Mouse (Mus musculus): ENCODE measurements around the gene Arel1.

Arel1 gene

GRCm38 (mm10) chr12:84970428-84971096 is at the start of gene Arel1, which contains the start of gene Fcf1:
Gene Arel1 (minus strand): TSS chr12:84970900.
Gene Fcf1 (plus strand): TSS chr12:84970897.
- DNase-seq (ENCODE audit: extremely low read depth, insufficient read length, low spot score), result peak; percentile 74

- DNase-seq (ENCODE audit: extremely low read depth, insufficient read length, low spot score), result no peak
These were observed 41.5 kb upstream of the Arel1 start for GRCm38 (mm10) chr12:85012185-85012584.

DNA sequence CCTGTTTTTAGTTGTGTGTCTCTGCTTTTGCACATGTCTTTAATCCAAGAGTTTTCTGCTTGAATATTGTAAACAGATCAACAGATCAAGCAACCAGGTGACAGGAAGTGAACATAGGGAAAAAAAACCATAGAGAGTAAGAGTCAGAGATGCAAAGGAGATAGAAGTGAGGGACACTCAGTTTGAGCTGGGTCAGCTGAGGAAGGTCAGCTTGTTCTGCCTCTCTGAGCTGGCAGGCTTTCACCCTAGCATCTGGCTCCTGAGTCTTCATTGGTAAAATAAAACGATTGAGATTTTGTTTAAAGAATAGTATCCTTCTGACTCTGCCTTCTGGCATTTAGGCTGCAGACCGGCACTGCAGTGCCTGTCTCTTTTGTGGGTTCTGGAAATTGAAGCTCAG is 39.8 kb upstream of the Arel1 start:
- DNase-seq (ENCODE audit: extremely low read depth, insufficient read length, low spot score), result no peak

DNA sequence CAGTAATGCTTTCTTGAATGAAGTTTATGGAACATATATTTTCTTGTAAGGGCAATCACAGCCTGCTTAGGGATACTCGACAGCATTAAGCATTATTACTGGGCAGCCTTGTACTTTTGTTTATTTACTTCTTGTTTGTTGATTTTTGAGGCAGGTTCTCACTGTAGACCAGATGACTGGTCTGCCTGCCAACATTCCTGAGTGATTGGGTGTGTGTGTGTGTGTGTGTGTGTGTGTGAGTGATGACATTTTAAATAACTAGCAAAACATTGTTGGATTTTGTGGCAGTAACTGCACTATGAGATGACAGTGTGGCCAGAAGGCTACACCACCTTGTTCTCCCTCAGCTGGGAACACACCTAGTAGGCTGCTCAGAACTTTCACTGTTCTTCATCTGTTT is 39.1 kb upstream of the Arel1 start:
- peak; percentile 24 for DNase-seq (ENCODE audit: extremely low read depth, insufficient read length, low spot score)

DNA sequence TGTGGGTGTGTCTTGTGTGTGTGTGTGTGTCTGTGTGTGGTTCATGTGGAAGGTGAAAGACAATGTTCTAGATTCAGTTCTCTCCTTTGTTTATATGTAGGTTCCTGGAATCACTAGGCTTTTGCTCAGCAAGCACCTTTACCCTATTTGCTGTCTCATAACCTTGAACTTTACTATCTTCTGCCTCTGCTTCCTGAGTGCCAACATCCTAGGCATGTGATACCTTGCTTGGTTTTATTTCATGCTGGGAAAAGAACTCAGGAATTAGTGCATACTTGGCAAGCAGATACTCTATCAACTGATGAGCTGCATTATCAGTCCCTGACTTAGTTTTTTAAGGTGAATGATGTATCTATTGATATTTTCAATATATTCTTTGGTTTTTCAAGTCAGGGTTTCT is 36.3 kb upstream of the Arel1 start:
- no peak for DNase-seq (ENCODE audit: extremely low read depth, insufficient read length, low spot score)

GRCm38 (mm10) chr12:85006206-85006605 is 35.5 kb upstream of the Arel1 start:
- DNase-seq (ENCODE audit: extremely low read depth, insufficient read length, low spot score), result no peak

DNA sequence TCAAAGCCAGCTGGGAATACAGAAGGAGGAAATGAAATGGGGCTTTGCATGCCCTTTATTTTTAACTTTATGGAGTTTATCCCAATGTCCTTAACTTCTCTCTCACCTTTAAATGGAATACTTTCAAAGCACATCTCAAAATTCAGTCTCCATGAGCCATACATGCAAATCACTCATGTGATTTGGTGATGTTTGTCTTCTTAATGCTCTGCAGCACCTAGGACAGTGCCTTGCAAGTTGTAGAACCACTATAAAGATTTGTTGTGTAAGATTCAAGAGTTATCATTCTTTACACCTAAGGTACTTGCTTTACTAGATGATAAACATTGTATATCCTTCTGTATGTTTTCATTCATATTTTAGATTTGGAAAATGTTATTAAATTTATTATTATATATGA is 28.4 kb upstream of the Arel1 start:
- no peak for DNase-seq (ENCODE audit: extremely low read depth, insufficient read length, low spot score)

DNA sequence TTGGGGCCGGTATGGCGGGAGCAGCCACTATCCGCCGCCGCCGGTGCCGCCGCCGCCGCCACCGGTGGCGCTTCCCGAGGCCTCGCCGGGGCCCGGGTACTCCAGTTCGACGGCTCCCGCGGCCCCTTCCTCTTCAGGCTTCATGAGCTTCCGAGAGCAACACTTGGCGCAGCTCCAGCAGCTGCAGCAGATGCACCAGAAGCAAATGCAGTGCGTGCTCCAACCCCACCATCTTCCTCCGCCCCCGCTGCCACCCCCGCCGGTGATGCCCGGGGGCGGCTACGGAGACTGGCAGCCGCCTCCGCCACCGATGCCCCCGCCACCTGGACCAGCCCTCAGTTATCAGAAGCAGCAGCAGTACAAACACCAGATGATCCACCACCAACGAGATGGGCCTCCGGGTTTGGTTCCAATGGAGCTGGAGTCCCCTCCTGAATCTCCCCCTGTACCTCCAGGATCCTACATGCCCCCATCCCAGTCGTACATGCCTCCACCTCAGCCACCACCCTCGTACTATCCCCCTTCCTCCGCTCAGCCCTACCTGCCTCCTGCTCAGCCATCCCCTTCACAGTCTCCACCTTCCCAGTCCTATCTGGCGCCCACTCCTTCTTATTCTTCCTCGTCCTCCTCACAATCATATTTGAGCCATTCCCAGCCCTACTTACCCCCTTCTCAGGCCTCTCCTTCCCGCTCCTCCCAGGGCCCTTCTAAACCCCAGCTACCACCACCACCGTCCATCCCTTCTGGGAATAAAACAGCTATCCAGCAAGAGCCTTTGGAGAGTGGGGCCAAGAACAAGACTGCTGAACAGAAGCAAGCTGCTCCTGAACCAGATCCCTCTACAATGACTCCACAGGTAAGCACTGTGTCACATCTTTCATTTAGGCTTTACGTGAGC is 26.1 kb upstream of the Arel1 start:
- no peak for DNase-seq (ENCODE audit: extremely low read depth, insufficient read length, low spot score)

DNA sequence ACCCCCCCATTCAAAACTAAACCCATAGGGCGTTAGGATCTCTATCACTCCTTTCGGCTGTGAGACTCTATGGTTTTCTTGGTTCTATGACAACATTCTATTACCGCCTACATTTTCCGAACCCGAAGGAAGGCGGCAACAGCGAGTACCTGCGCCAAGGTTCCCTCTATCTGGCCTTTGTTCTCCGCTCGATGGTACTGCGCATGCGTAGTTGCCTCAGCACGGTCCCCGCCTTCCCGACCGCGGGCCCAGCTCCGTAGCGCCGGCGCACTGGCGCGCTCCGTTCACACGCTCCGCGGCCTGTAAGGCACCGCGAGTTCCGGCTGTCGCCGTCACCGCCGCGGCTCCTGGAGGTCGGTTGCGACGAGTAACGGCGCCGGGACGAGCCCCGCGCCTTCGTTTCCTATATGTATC is 25.4 kb upstream of the Arel1 start, which contains the start of gene Ylpm1:
TSS of gene Ylpm1 (plus strand) at position 239 of the 414 bp plus-strand sequence.
- DNase-seq (ENCODE audit: extremely low read depth, insufficient read length, low spot score), result peak; percentile 94

GRCm38 (mm10) chr12:84995112-84995761 is 24.5 kb upstream of the Arel1 start:
- DNase-seq (ENCODE audit: extremely low read depth, insufficient read length, low spot score), result no peak

DNA sequence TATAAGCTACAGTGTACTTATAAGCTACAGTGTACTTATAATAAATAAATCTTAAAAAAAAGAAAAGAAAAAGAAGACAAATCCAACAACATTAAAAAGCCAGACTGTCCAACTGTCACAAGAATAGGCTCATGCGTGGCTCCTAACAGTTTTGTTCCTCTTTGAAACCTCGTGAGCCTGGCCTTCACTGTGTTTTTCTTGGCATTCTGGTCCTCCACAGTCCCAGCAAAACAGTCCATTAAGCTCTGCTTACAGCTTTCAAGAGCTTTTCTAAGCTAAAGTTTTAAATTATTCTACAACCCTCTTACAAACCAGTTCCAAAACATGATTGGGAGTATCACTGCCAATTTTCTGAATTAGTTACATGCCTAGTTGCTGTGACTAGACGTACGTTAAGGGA is 18.8 kb upstream of the Arel1 start:
- no peak for DNase-seq (ENCODE audit: extremely low read depth, insufficient read length, low spot score)

- no peak for DNase-seq (ENCODE audit: extremely low read depth, insufficient read length, low spot score)
These were observed 8.7 kb upstream of the Arel1 start for GRCm38 (mm10) chr12:84979264-84979862.

- DNase-seq (ENCODE audit: extremely low read depth, insufficient read length, low spot score), result no peak
These were observed 858 bp downstream of the Arel1 start for GRCm38 (mm10) chr12:84969656-84970427.

GRCm38 (mm10) chr12:84968831-84969655 is 1.7 kb downstream of the Arel1 start:
- no peak for DNase-seq (ENCODE audit: extremely low read depth, insufficient read length, low spot score)

- DNase-seq (ENCODE audit: extremely low read depth, insufficient read length, low spot score), result no peak
These were observed 8.1 kb downstream of the Arel1 start for GRCm38 (mm10) chr12:84962606-84963005.

DNA sequence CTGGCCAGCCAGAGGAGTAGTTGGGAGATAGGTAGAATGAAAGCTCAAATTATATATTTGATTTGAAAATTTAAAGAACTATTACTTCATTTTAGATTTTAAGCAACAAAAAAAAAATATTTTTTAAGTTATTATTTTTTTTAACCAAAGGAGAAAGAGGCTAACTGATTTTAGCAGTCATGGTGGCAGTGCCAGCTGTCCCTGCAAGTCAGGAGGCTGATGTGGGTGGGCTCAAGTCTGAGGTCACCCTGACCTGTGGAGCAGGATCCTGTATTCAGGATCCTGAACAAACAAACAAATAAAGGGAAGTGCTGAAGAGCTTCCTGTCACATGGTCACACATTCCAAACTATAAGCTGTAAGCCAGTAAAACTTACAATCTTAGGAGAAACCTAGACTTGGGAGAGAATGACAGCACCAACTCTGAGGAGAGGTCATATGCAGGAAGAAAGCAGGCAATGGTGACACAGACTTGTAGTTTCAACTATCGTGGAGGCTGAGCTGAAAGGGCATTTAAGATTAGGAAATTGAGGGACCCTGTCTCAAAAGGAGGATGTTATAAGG is 11.8 kb downstream of the Arel1 start:
- no peak for DNase-seq (ENCODE audit: extremely low read depth, insufficient read length, low spot score)

GRCm38 (mm10) chr12:84956317-84956716 is 14.4 kb downstream of the Arel1 start:
- DNase-seq (ENCODE audit: extremely low read depth, insufficient read length, low spot score), result no peak

- DNase-seq (ENCODE audit: extremely low read depth, insufficient read length, low spot score), result no peak
These were observed 18.3 kb downstream of the Arel1 start for GRCm38 (mm10) chr12:84952351-84952750.

DNA sequence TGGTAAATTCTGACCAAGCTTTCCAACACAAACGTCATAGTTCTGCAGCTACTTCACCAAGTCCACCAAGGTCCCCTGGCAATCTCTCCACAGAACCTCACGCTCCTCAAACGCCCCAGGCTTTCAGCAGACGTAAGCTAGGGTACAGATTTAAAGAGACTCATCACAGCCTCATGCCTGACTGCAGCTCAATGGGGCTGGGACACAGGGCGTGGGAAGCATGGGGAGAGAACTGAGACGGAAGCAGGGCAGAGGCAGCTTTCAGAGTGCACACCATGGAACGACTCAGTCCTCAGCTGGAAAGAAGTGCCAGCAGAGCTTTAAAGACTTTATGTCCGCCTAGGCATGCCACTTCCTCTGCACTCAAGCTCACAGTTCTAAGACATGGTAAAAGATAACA is 19.2 kb downstream of the Arel1 start:
- DNase-seq (ENCODE audit: extremely low read depth, insufficient read length, low spot score), result no peak
